Mouse (Mus musculus): Measurements from ENCODE around the gene Olfr1221. TPM values are rescaled to one million over a fixed set of nuclear protein-coding genes. Genes with fewer than 3 reads are reported as not detected.

The Olfr1221 gene
- polyA plus RNA-seq, 1 experiment from 2014 or later, result not detected

GRCm38 (mm10) chr2:89061087-89061486, 56.0 kb downstream of the Olfr1221 start, which contains the start of gene Olfr1218:
Gene Olfr1218 (minus strand): TSS chr2:89061187.
- no peak within 1 kb of the TSS for H3K4me2 ChIP-seq (ENCODE audit: low read depth, low read length)
- no peaks in the 10 kb centered on the region for H3K4me1 ChIP-seq (ENCODE audit: control insufficient read depth, insufficient read depth, low read length)
- no peaks in the 10 kb centered on the region for H3K27me3 ChIP-seq (replicated peaks; ENCODE audit: control insufficient read depth, insufficient read depth, low read length)
- H3K9me3 ChIP-seq (ENCODE audit: control insufficient read depth, low read length), result no peaks in the 10 kb centered on the region
- no peak for ATAC-seq
- no peak within 1 kb of the TSS for H3K9ac ChIP-seq (ENCODE audit: low read depth, low read length)
- no peaks in the 10 kb centered on the region for H3K36me3 ChIP-seq (ENCODE audit: control insufficient read depth, insufficient read depth, low read length)
- H3K27ac ChIP-seq (ENCODE audit: low read length), result no peak within 1 kb of the TSS
- H3K4me3 ChIP-seq (ENCODE audit: low read length), result no peak within 1 kb of the TSS

Other genes with a start within 250 kb of the Olfr1221 start
- not detected in 2 replicates for gene Olfr1208, start 215.0 kb downstream of the Olfr1221 start, polyA plus RNA-seq (2015; fragmentation: Nextera tagmentation; extraction: Ambion mirVana)
- not detected in 2 replicates for gene Olfr1209, start 202.1 kb downstream of the Olfr1221 start, polyA plus RNA-seq (2015; fragmentation: Nextera tagmentation; extraction: Ambion mirVana)
- gene Olfr1211, start 179.2 kb downstream of the Olfr1221 start, polyA plus RNA-seq (2015; fragmentation: Nextera tagmentation; extraction: Ambion mirVana), result not detected in 2 replicates
- gene Olfr1212, start 163.3 kb downstream of the Olfr1221 start, polyA plus RNA-seq (2015; fragmentation: Nextera tagmentation; extraction: Ambion mirVana), result not detected in 2 replicates
- gene Gm13762, start 137.0 kb downstream of the Olfr1221 start, polyA plus RNA-seq (2015; fragmentation: Nextera tagmentation; extraction: Ambion mirVana), result not detected in 2 replicates
- not detected in 2 replicates for gene Olfr1214, start 124.6 kb downstream of the Olfr1221 start, polyA plus RNA-seq (2015; fragmentation: Nextera tagmentation; extraction: Ambion mirVana)
- not detected in 2 replicates for gene Olfr1215, start 110.3 kb downstream of the Olfr1221 start, polyA plus RNA-seq (2015; fragmentation: Nextera tagmentation; extraction: Ambion mirVana)
- not detected in 2 replicates for gene Olfr1216, start 98.9 kb downstream of the Olfr1221 start, polyA plus RNA-seq (2015; fragmentation: Nextera tagmentation; extraction: Ambion mirVana)
- gene Olfr1217, start 85.2 kb downstream of the Olfr1221 start, polyA plus RNA-seq (2015; fragmentation: Nextera tagmentation; extraction: Ambion mirVana), result not detected in 2 replicates
- gene Olfr1218, start 56.1 kb downstream of the Olfr1221 start, polyA plus RNA-seq (2015; fragmentation: Nextera tagmentation; extraction: Ambion mirVana), result not detected in 2 replicates
- gene Olfr1219, start 33.8 kb downstream of the Olfr1221 start, polyA plus RNA-seq (2015; fragmentation: Nextera tagmentation; extraction: Ambion mirVana), result not detected in 2 replicates
- not detected in 2 replicates for gene Olfr1220, start 10.4 kb downstream of the Olfr1221 start, polyA plus RNA-seq (2015; fragmentation: Nextera tagmentation; extraction: Ambion mirVana)
- not detected in 2 replicates for gene Olfr1222, start 15.8 kb upstream of the Olfr1221 start, polyA plus RNA-seq (2015; fragmentation: Nextera tagmentation; extraction: Ambion mirVana)
- not detected in 2 replicates for gene Olfr1223, start 34.3 kb upstream of the Olfr1221 start, polyA plus RNA-seq (2015; fragmentation: Nextera tagmentation; extraction: Ambion mirVana)
- gene Olfr1224-ps1, start 46.8 kb upstream of the Olfr1221 start, polyA plus RNA-seq (2015; fragmentation: Nextera tagmentation; extraction: Ambion mirVana), result not detected in 2 replicates
- not detected in 2 replicates for gene Olfr1225, start 57.4 kb upstream of the Olfr1221 start, polyA plus RNA-seq (2015; fragmentation: Nextera tagmentation; extraction: Ambion mirVana)
- not detected in 2 replicates for gene Olfr1226, start 82.8 kb upstream of the Olfr1221 start, polyA plus RNA-seq (2015; fragmentation: Nextera tagmentation; extraction: Ambion mirVana)
- gene Olfr1228, start 136.8 kb upstream of the Olfr1221 start, polyA plus RNA-seq (2015; fragmentation: Nextera tagmentation; extraction: Ambion mirVana), result not detected in 2 replicates
- gene Olfr1229, start 170.7 kb upstream of the Olfr1221 start, polyA plus RNA-seq (2015; fragmentation: Nextera tagmentation; extraction: Ambion mirVana), result not detected in 2 replicates
- not detected in 2 replicates for gene Olfr1230, start 180.0 kb upstream of the Olfr1221 start, polyA plus RNA-seq (2015; fragmentation: Nextera tagmentation; extraction: Ambion mirVana)
- gene Olfr1231, start 189.8 kb upstream of the Olfr1221 start, polyA plus RNA-seq (2015; fragmentation: Nextera tagmentation; extraction: Ambion mirVana), result not detected in 2 replicates
- not detected in 2 replicates for gene Olfr1232, start 212.4 kb upstream of the Olfr1221 start, polyA plus RNA-seq (2015; fragmentation: Nextera tagmentation; extraction: Ambion mirVana)
- not detected in 2 replicates for gene Olfr1233, start 225.1 kb upstream of the Olfr1221 start, polyA plus RNA-seq (2015; fragmentation: Nextera tagmentation; extraction: Ambion mirVana)
- gene Olfr1234, start 247.6 kb upstream of the Olfr1221 start, polyA plus RNA-seq (2015; fragmentation: Nextera tagmentation; extraction: Ambion mirVana), result not detected in 2 replicates

Data from intestine, embryonic 16.5 days (tissue).